Mouse (Mus musculus) cerebellum, adult 2 months (tissue): ENCODE results near the gene Ifnab.
A peak's percentile ranks its signal among the peaks of the same experiment; 100 is the strongest.

Source experiments
- CTCF ChIP-seq: fragments of 200-500 bp; IDR thresholded peaks from 2 replicates; pipeline ENCODE4 v1.5.1; 2011; ENCODE audit warnings: low read depth, mild to moderate bottlenecking, control low read depth, low read length, moderate library complexity, borderline replicate concordance; ENCODE audit not compliant: insufficient read depth
- POLR2A ChIP-seq: fragments of 200-500 bp; IDR thresholded peaks from 2 replicates; pipeline ENCODE4 v1.6.1; 2011; ENCODE audit warnings: low read length, control low read depth, borderline replicate concordance; ENCODE audit not compliant: insufficient read depth

- TF ChIP-seq POLR2A: no peak
- TF ChIP-seq CTCF: peak; percentile 99
Measured at GRCm38 (mm10) chr4:88696237-88696884, 5.2 kb upstream of the Ifnab start.
